Mouse (Mus musculus) heart, postnatal 0 days (tissue): Measurements from ENCODE around the gene Izumo2. TPM values are rescaled to one million over a fixed set of nuclear protein-coding genes. Genes with fewer than 3 reads are reported as not detected.

ENCODE experiments used
- ATAC-seq: fragments of 200-750 bp; cut with Nextera tagmentation; 2 replicates; pipeline ENCODE4 v1.8.0; 2017; ENCODE audit warnings: low read depth, moderate number of reproducible peaks, moderate library complexity; ENCODE audit not compliant: insufficient read depth
- DNase-seq: peaks from one replicate; pipeline ENCODE4 v3.0.0-alpha.2; 2016; ENCODE audit warnings: low spot score
- H3K27ac ChIP-seq: fragments of 300-500 bp; sonication (generic); 2 replicates; pipeline ENCODE4 v1.5.1; 2014; ENCODE audit warnings: low read depth, mild to moderate bottlenecking
- H3K27me3 ChIP-seq: fragments of 300-500 bp; sonication (generic); 2 replicates; pipeline ENCODE4 v1.6.1; 2014; ENCODE audit warnings: low read length, mixed read lengths; ENCODE audit not compliant: control insufficient read depth, insufficient read depth
- H3K36me3 ChIP-seq: fragments of 300-500 bp; sonication (generic); replicated peaks from 2 replicates; pipeline ENCODE4 v1.6.1; 2014; ENCODE audit warnings: low read length, mixed read lengths; ENCODE audit not compliant: control insufficient read depth, insufficient read depth
- H3K4me1 ChIP-seq: fragments of 300-500 bp; sonication (generic); 2 replicates; pipeline ENCODE4 v1.6.1; 2014; ENCODE audit warnings: antibody characterized with exemption; ENCODE audit not compliant: control insufficient read depth, insufficient read depth
- H3K4me2 ChIP-seq: fragments of 300-500 bp; sonication (generic); 2 replicates; pipeline ENCODE4 v1.6.1; 2014; ENCODE audit warnings: low read depth, mild to moderate bottlenecking, low read length, moderate library complexity
- H3K4me3 ChIP-seq: fragments of 300-500 bp; sonication (generic); 2 replicates; pipeline ENCODE4 v1.5.1; 2014; ENCODE audit warnings: low read depth, low read length
- H3K9ac ChIP-seq: fragments of 300-500 bp; sonication (generic); replicated peaks from 2 replicates; pipeline ENCODE4 v1.6.1; 2014; ENCODE audit warnings: low read depth, low read length, mixed read lengths
- H3K9me3 ChIP-seq: fragments of 300-500 bp; sonication (generic); replicated peaks from 2 replicates; pipeline ENCODE4 v1.6.1; 2016; ENCODE audit warnings: low read length; ENCODE audit not compliant: control insufficient read depth
- CTCF ChIP-seq: IDR thresholded peaks from 2 replicates; pipeline ENCODE4 v1.5.1; 2016; ENCODE audit warnings: antibody characterized with exemption, control low read depth, low read depth
- EP300 ChIP-seq: IDR thresholded peaks from 2 replicates; pipeline ENCODE4 v1.6.1; 2016; ENCODE audit warnings: antibody characterized with exemption, low read depth
- WGBS: fragments of 180-500 bp; shearing (Covaris S2); extraction: QIAGEN DNeasy Blood & Tissue Kit; methylation state at CpG from one replicate; pipeline ENCODE4 v1.1.7; 2014; 5-methylcytosine and 5-hydroxymethylcytosine counted together
- polyA plus RNA-seq: library from polyadenylated mRNA; unstranded; fragments of >200 nt; fragmentation: Nextera tagmentation; extraction: Ambion mirVana; gene quantifications from 2 replicates; pipeline ENCODE4 v1.2.1, GENCODE M21; 2015
- total RNA-seq: library from RNA; depleted of rRNA; stranded (reverse); fragments of >200 nt; gene quantifications from 2 replicates; pipeline ENCODE4 v1.2.3, GENCODE M21; 2014; ENCODE audit warnings: low replicate concordance

Gene Izumo2
- total and polyA plus RNA-seq, 2 experiments from 2014 or later, result not detected

GRCm38 (mm10) chr7:44666462-44666861, 42.1 kb upstream of the Izumo2 start:
- H3K27ac ChIP-seq, result no peak overlapping the region
- no peak for DNase-seq
- no peaks in the 10 kb centered on the region for H3K36me3 ChIP-seq
- 0 out of 2 replicates have a peak, but pooled peaks cover 3% of the 10 kb centered on the region for H3K9me3 ChIP-seq
- no peak for ATAC-seq
- H3K27me3 ChIP-seq, result 0 out of 2 replicates have a peak, but pooled peaks cover 11% of the 10 kb centered on the region
- H3K9ac ChIP-seq, result no peak overlapping the region
- WGBS, result 66% methylated on average over 2 of the region's 2 CpGs
- no peaks in the 10 kb centered on the region for H3K4me1 ChIP-seq
- no peak overlapping the region for H3K4me2 ChIP-seq
- no peak overlapping the region for H3K4me3 ChIP-seq
- TF ChIP-seq EP300 (no peak), CTCF (peak; percentile 13; the same call in 1 of the 2 replicates)

GRCm38 (mm10) chr7:44667996-44668738, 40.4 kb upstream of the Izumo2 start:
- no peak for ATAC-seq
- H3K27me3 ChIP-seq, result 0 out of 2 replicates have a peak, but pooled peaks cover 11% of the 10 kb centered on the region

GRCm38 (mm10) chr7:44669103-44669502, 39.4 kb upstream of the Izumo2 start:
- Histone ChIP-seq H3K4me3 (no peak overlapping the region), H3K4me2 (no peak overlapping the region)

More at GRCm38 (mm10) chr7:44667996-44668738, 40.4 kb upstream of the Izumo2 start:
- no peak for TF ChIP-seq EP300
- 58% methylated on average over 13 of the region's 13 CpGs for WGBS
- Histone ChIP-seq H3K4me1 (no peaks in the 10 kb centered on the region), H3K27ac (no peak overlapping the region), H3K4me2 (no peak overlapping the region), H3K9ac (no peak overlapping the region), H3K36me3 (no peaks in the 10 kb centered on the region), H3K9me3 (0 out of 2 replicates have a peak, but pooled peaks cover 3% of the 10 kb centered on the region), H3K4me3 (no peak overlapping the region)
- no peak for DNase-seq

GRCm38 (mm10) chr7:44670803-44671202, 37.7 kb upstream of the Izumo2 start, which contains the start of gene Myh14:
Gene Myh14, minus strand, starts transcription at chr7:44670843.
- H3K27me3 ChIP-seq, result 0 out of 2 replicates have a peak, but pooled peaks cover 11% of the 10 kb centered on the region

More at GRCm38 (mm10) chr7:44669103-44669502, 39.4 kb upstream of the Izumo2 start:
- no peak for ATAC-seq
- H3K36me3 ChIP-seq, result no peaks in the 10 kb centered on the region
- H3K27me3 ChIP-seq, result 0 out of 2 replicates have a peak, but pooled peaks cover 11% of the 10 kb centered on the region
- H3K4me1 ChIP-seq, result no peaks in the 10 kb centered on the region
- 15% methylated on average over 21 of the region's 21 CpGs for WGBS
- H3K9ac ChIP-seq, result no peak overlapping the region
- no peak overlapping the region for H3K27ac ChIP-seq
- DNase-seq, result no peak
- H3K9me3 ChIP-seq, result 0 out of 2 replicates have a peak, but pooled peaks cover 3% of the 10 kb centered on the region
- TF ChIP-seq EP300 (no peak), CTCF (no peak)

GRCm38 (mm10) chr7:44672193-44672592, 36.3 kb upstream of the Izumo2 start:
- Histone ChIP-seq H3K9me3 (no peaks in the 10 kb centered on the region), H3K9ac (no peak overlapping the region), H3K27ac (no peak overlapping the region), H3K4me2 (no peak overlapping the region), H3K4me3 (no peak overlapping the region), H3K4me1 (0 out of 2 replicates have a peak, but pooled peaks cover 3% of the 10 kb centered on the region), H3K36me3 (no peaks in the 10 kb centered on the region), H3K27me3 (0 out of 2 replicates have a peak, but pooled peaks cover 11% of the 10 kb centered on the region)
- DNase-seq, result no peak
- 54% methylated on average over 5 of the region's 5 CpGs for WGBS
- ATAC-seq, result no peak
- no peak for TF ChIP-seq EP300
- no peak for TF ChIP-seq CTCF

More at GRCm38 (mm10) chr7:44670803-44671202, 37.7 kb upstream of the Izumo2 start, which contains the start of gene Myh14:
- TF ChIP-seq CTCF (no peak), EP300 (no peak)
- Histone ChIP-seq H3K9me3 (0 out of 2 replicates have a peak, but pooled peaks cover 3% of the 10 kb centered on the region), H3K4me1 (no peaks in the 10 kb centered on the region), H3K4me3 (peak within 1 kb of the TSS; percentile 27), H3K27ac (no peak within 1 kb of the TSS), H3K36me3 (no peaks in the 10 kb centered on the region), H3K9ac (no peak within 1 kb of the TSS), H3K4me2 (peak within 1 kb of the TSS; percentile 61)
- WGBS, result 2% methylated on average over 23 of the region's 23 CpGs
- DNase-seq (peak; percentile 81), ATAC-seq (peak; percentile 97)
